Mouse (Mus musculus): Measurements from ENCODE around the gene Kmt2d.
A peak's percentile ranks its signal among the peaks of the same experiment; 100 is the strongest.

Gene Kmt2d

GRCm38 (mm10) chr15:98886667-98887387 lies 15.8 kb upstream of the Kmt2d start:
- DNase-seq: no peak

- no peak for DNase-seq
These were observed 13.1 kb upstream of the Kmt2d start for GRCm38 (mm10) chr15:98884106-98884505.

GRCm38 (mm10) chr15:98883661-98884060 lies 12.7 kb upstream of the Kmt2d start:
- no peak for DNase-seq

- DNase-seq: no peak
These were observed 10.6 kb upstream of the Kmt2d start for GRCm38 (mm10) chr15:98881656-98882008.

- peak; percentile 89 for DNase-seq
These were observed 10.1 kb upstream of the Kmt2d start for GRCm38 (mm10) chr15:98880978-98881655.

- DNase-seq: peak; percentile 76
These were observed 6.3 kb upstream of the Kmt2d start for GRCm38 (mm10) chr15:98877331-98877730.

- peak; percentile 96 for DNase-seq
These were observed 1.2 kb upstream of the Kmt2d start for GRCm38 (mm10) chr15:98871916-98872888.

GRCm38 (mm10) chr15:98870179-98871069 lies 580 bp downstream of the Kmt2d start:
- DNase-seq: peak; percentile 60

- peak; percentile 28 for DNase-seq
These were observed 1.4 kb downstream of the Kmt2d start for GRCm38 (mm10) chr15:98869342-98870178.

GRCm38 (mm10) chr15:98868346-98869063 lies 2.5 kb downstream of the Kmt2d start:
- no peak for DNase-seq

- no peak for DNase-seq
These were observed 3.7 kb downstream of the Kmt2d start for GRCm38 (mm10) chr15:98867321-98867720.

GRCm38 (mm10) chr15:98866501-98866900 lies 4.5 kb downstream of the Kmt2d start:
- DNase-seq: no peak

GRCm38 (mm10) chr15:98865771-98866170 lies 5.2 kb downstream of the Kmt2d start:
- no peak for DNase-seq

- no peak for DNase-seq
These were observed 6.1 kb downstream of the Kmt2d start for GRCm38 (mm10) chr15:98864951-98865350.

- no peak for DNase-seq
These were observed 7.5 kb downstream of the Kmt2d start for GRCm38 (mm10) chr15:98863451-98863958.

GRCm38 (mm10) chr15:98861701-98862410 lies 9.1 kb downstream of the Kmt2d start:
- DNase-seq: no peak

- DNase-seq: no peak
These were observed 10.1 kb downstream of the Kmt2d start for GRCm38 (mm10) chr15:98860921-98861320.

- no peak for DNase-seq
These were observed 11.5 kb downstream of the Kmt2d start for GRCm38 (mm10) chr15:98859319-98860043.

GRCm38 (mm10) chr15:98854214-98854613 lies 16.8 kb downstream of the Kmt2d start:
- DNase-seq: no peak
